Mouse (Mus musculus): ENCODE results near the gene Efcc1.

Efcc1 gene

GRCm38 (mm10) chr6:87730591-87731462, at the start of gene Efcc1:
TSS of gene Efcc1 (plus strand) at chr6:87730869.
- DNase-seq (ENCODE audit: low spot score): peak; percentile 48

DNA sequence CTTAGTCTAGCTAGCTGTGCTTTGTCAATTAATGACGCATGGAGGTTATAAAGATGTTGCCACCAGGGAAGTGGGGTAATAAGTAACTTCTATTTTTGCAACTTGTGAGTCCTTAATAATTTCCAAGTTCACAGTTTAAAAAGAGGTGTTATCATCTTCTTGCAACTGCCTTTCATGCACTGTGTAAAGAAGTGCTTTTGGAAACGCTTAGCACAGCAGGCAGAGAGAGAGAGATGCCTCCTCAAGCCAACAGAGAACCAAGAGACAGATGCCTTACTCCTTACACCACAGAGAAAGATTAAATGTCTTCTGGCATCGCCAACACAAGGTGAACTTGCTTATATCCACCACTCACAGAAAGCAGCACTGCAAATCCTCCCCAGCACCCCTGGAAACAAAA, 34.7 kb upstream of the Efcc1 start:
- no peak for DNase-seq (ENCODE audit: low spot score)

GRCm38 (mm10) chr6:87696544-87696943, 34.1 kb upstream of the Efcc1 start:
- no peak for DNase-seq (ENCODE audit: low spot score)

DNA sequence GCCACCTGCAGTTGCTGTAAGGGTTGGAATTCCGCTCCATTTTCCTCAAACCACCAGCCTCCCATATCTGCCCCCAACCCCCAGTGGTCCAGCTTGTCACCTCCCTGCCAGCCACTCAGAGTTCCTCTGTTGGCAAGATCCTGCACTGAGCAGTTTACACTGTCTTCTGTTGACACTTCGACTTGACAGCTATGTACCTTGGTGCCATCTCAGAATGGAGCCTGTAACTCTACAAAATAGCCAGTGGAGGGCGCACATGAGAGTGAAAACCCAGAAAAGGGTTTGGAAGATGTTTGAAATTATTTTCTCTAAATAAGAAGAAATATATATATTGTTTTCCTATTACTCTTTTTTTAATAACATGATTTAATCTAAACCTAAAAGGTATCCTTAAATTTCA, 24.4 kb upstream of the Efcc1 start:
- no peak for DNase-seq (ENCODE audit: low spot score)

- no peak for DNase-seq (ENCODE audit: low spot score)
Measured at GRCm38 (mm10) chr6:87712311-87712710, 18.4 kb upstream of the Efcc1 start.

DNA sequence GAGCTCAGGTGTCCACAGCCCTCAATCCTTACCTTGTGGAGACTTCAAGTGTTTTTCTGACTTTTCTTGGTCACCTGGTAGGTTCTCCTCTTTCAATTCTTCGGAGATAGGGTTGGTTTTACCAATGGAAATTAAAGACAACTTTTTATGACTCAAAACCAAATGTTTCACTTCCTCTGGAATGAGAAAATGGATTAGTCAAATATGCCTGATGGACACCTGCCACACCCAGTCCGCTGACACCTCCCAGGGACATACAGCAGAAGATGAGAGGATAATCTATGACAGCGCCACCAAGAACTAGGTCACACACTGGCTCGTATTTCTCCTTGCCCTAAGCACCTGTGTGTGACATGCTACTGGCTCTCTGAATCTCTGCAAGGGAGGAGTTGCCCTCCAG, 16.6 kb upstream of the Efcc1 start:
- DNase-seq (ENCODE audit: low spot score): no peak

- no peak for DNase-seq (ENCODE audit: low spot score)
Measured at GRCm38 (mm10) chr6:87722631-87723030, 8.0 kb upstream of the Efcc1 start.

DNA sequence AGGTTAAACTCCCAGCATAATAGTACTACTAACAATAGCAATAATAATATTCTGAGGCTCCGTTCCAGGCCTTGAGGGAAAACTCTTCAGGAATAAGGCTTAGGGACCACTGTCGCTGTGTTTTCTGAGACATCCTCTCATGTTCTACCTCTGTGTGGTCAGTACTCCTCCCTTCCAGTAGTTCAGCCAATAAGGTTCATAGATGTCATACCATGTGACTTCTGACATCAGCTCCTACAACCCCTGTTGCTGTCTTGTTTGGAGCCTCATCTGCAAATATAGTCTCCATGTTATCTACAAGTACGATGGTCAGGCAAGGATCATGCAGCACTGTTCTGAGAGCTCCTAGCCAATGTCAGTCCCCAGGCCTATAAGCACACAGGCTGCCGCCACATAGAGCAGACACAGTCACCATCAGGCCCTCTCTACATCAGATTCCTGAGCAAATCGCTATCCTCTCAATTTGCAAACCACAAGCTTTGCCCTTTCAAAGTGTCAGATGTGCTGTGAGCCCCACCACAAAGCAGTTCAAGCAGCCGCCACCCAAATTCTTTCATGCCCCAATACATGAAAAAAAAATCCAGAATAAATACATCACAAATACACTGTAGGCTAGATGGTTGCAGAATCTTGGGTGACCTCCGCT, 5.3 kb upstream of the Efcc1 start:
- DNase-seq (ENCODE audit: low spot score): no peak

DNA sequence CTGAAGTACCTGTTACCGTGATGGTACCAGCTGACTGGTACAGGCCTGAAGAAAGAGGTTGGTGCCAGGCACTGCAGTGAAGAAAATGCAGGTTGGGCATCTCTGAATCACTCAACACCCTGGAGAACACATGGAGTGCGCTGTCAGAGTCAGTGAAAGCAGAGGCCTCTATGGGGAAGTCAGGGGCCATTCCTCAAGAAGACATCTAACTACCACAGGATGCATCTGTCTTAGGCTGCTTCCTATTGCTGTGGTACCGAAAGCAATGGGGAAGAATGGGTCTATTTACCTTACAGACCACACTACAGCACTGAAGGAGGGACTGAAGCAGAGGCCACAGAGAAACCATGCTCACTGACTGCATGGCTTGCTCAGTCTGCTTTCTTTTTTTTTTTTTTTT, 2.6 kb upstream of the Efcc1 start:
- DNase-seq (ENCODE audit: low spot score): no peak

DNA sequence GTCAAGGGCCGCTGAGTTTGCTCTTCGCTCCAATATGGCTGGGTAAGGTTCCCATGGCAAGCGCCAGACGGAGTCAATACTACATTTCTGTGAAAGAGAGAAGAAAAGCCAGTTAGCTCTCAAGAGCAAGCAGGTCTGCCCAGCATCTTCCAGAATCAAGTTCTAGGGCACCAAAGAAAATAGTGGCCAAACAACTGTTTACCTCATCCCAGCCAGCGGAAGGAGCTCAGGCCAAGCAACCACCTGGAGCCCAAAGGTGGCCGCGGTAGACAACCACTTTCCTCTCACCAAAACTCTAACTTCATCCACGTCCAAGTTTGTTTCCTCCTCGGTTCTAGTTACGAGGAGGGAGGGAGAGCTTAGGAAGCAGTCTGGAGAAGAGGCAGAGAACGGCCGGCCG, 528 bp upstream of the Efcc1 start:
- DNase-seq (ENCODE audit: low spot score): no peak

GRCm38 (mm10) chr6:87731463-87732095, 910 bp downstream of the Efcc1 start:
- no peak for DNase-seq (ENCODE audit: low spot score)

DNA sequence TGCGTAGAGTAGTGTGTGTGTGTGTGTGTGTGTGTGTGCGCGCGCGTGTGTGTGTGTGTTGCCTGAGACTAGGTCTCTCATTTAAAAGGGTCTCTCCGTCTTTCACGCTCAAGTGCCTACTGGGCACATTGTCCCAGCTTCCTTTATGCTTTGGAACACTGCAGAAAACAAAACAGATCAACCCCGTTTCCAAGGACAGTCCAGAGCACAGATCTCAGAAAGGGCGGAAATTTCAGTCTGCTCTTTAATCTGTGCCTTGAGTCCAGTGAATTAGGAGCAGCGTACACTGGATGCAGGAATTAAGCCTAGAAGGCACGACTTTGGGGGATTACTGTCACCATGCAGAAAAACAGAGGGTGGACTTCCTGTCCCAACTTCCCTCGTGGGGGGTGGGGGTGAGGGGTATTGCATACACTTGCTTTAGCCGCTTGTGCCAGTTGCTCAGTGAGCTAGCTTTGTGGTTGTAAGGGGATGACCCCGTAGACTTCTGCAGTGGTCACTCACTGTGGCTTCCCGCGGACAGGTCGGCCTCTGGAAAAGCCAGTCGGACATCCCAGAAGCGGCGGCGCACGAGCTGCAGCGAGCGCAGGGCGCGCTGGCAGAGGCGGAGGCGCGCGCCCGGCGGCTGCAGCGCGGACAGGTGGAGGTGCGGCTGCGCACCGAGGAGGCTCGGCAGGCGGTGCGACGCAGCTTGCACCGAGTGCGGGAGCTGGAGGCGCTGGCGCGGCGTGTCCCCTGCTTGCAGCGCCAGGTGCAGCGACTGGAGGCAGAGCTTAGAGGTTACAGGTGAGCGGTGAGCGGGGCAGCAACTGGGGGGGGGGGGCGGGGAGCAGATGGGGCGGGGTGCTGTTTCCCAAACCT, 1.7 kb downstream of the Efcc1 start:
- DNase-seq (ENCODE audit: low spot score): no peak

- DNase-seq (ENCODE audit: low spot score): no peak
Measured at GRCm38 (mm10) chr6:87733131-87733930, 2.7 kb downstream of the Efcc1 start.

DNA sequence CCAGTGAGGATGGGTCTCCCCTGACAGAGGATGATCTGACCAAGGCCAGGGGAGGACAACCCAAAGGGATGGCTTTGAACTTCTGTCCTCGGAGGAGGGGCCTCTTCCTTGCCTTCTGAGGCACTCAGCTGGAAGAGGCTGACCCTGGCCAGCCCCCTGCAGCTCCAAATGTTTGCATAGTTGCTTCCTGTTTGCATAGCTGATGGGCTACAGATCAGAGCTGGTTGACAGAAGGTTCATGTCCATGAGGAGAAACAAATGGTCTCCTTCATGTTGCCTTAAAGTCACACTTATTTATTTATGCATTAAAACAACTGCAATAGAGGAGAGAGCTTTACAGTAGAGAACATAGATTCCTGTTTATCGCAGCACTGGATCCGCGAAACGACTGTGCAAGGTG, 3.5 kb downstream of the Efcc1 start:
- no peak for DNase-seq (ENCODE audit: low spot score)

- DNase-seq (ENCODE audit: low spot score): no peak
Measured at GRCm38 (mm10) chr6:87736923-87737322, 6.3 kb downstream of the Efcc1 start.

GRCm38 (mm10) chr6:87737921-87738626, 7.4 kb downstream of the Efcc1 start:
- peak; percentile 31 for DNase-seq (ENCODE audit: low spot score)

GRCm38 (mm10) chr6:87739898-87740297, 9.2 kb downstream of the Efcc1 start:
- DNase-seq (ENCODE audit: low spot score): no peak

- no peak for DNase-seq (ENCODE audit: low spot score)
Measured at GRCm38 (mm10) chr6:87740496-87740895, 9.8 kb downstream of the Efcc1 start.

DNA sequence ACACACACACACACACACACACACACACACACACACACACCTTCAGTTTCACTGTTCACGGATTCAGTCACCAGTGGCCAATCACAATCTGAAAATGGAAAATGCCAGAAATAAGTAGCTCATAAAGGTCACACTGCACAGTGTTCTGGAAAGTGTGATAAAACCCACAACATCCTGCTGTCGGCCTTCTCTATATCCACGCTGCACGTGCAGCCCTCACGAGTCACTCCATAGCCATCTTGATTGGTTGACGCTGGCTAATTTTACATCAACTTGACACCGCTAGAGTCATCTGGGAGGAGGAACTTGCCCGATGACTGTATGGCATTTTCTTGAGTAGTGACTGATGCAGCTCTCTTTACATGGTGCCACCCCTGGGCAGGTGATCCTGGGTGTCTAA, 11.3 kb downstream of the Efcc1 start:
- DNase-seq (ENCODE audit: low spot score): no peak

DNA sequence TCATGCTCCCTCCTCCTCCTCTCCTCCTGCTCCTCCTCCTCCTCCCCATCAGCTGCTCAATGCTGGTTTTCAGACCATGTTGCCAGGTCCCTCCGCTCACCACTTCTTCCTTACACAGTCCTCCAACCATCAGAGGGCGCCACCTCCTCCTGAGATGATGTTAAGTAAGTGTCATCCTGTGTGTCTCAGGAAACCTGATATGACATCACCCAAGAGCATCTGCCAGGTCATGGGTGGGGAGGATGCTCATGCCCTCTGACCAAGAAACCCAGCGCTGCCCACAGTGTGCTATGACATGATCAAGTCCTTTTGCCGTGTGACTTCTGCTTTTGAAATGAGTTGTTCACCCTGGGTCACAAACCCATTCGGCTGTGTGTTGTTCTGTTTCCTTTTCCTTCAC, 12.1 kb downstream of the Efcc1 start:
- DNase-seq (ENCODE audit: low spot score): peak; percentile 18

GRCm38 (mm10) chr6:87743281-87743680, 12.6 kb downstream of the Efcc1 start:
- DNase-seq (ENCODE audit: low spot score): no peak
